Mouse (Mus musculus) lung, postnatal 0 days (tissue): ENCODE measurements around the gene Pea15a. TPM values are rescaled to one million over a fixed set of nuclear protein-coding genes. Genes with fewer than 3 reads are reported as not detected.
A peak's percentile ranks its signal among the peaks of the same experiment; 100 is the strongest.

ENCODE experiments used
- ATAC-seq: fragments of 200-750 bp; cut with Nextera tagmentation; 2 replicates; pipeline ENCODE4 v1.8.0; 2017; ENCODE audit warnings: moderate library complexity
- DNase-seq: peaks from one replicate; pipeline ENCODE4 v3.0.0-alpha.2; 2016; ENCODE audit warnings: low spot score
- H3K27ac ChIP-seq: fragments of 300-500 bp; sonication (generic); 2 replicates; pipeline ENCODE4 v1.5.1; 2014; ENCODE audit warnings: antibody characterized with exemption, mild to moderate bottlenecking, low read length, mixed read lengths
- H3K27me3 ChIP-seq: fragments of 300-500 bp; sonication (generic); replicated peaks from 2 replicates; pipeline ENCODE4 v1.6.1; 2014; ENCODE audit warnings: low read length, mixed read lengths; ENCODE audit not compliant: insufficient read depth
- H3K36me3 ChIP-seq: fragments of 300-500 bp; sonication (generic); 2 replicates; pipeline ENCODE4 v1.6.1; 2014; ENCODE audit warnings: low read length, mixed read lengths; ENCODE audit not compliant: insufficient read depth
- H3K4me1 ChIP-seq: fragments of 300-500 bp; sonication (generic); 2 replicates; pipeline ENCODE4 v1.6.1; 2014; ENCODE audit warnings: antibody characterized with exemption, low read depth, low read length, mixed read lengths; ENCODE audit not compliant: insufficient read depth
- H3K4me2 ChIP-seq: fragments of 300-500 bp; sonication (generic); replicated peaks from 2 replicates; pipeline ENCODE4 v1.6.1; 2014; ENCODE audit warnings: low read depth, mild to moderate bottlenecking, low read length, moderate library complexity, mixed read lengths
- H3K4me3 ChIP-seq: fragments of 300-500 bp; sonication (generic); 2 replicates; pipeline ENCODE4 v1.5.1; 2014; ENCODE audit warnings: low read depth, low read length
- H3K9ac ChIP-seq: fragments of 300-500 bp; sonication (generic); replicated peaks from 2 replicates; pipeline ENCODE4 v1.6.1; 2014; ENCODE audit warnings: low read depth, mild to moderate bottlenecking
- H3K9me3 ChIP-seq: fragments of 300-500 bp; sonication (generic); 2 replicates; pipeline ENCODE4 v1.6.1; 2016; ENCODE audit warnings: low read length, mixed read lengths
- CTCF ChIP-seq: IDR thresholded peaks from 2 replicates; pipeline ENCODE4 v1.5.1; 2016; ENCODE audit warnings: antibody characterized with exemption, mild to moderate bottlenecking
- EP300 ChIP-seq: IDR thresholded peaks from 2 replicates; pipeline ENCODE4 v1.6.1; 2016; ENCODE audit warnings: antibody characterized with exemption, mild to moderate bottlenecking, control low read depth
- WGBS: fragments of 180-500 bp; shearing (Covaris S2); extraction: QIAGEN DNeasy Blood & Tissue Kit; methylation state at CpG from one replicate; pipeline ENCODE4 v1.1.7; 2014; 5-methylcytosine and 5-hydroxymethylcytosine counted together
- polyA plus RNA-seq: library from polyadenylated mRNA; unstranded; fragments of >200 nt; fragmentation: Nextera tagmentation; extraction: Ambion mirVana; gene quantifications from 2 replicates; pipeline ENCODE4 v1.2.1, GENCODE M21; 2015

Gene Pea15a
- polyA plus RNA-seq, 1 experiment from 2014 or later, result 114 TPM

GRCm38 (mm10) chr1:172155518-172155917 lies 51.1 kb downstream of the Pea15a start:
- H3K27ac ChIP-seq, result no peak overlapping the region
- no peak for ATAC-seq

GRCm38 (mm10) chr1:172154536-172154935 lies 52.1 kb downstream of the Pea15a start:
- Histone ChIP-seq H3K9me3 (no peaks in the 10 kb centered on the region), H3K27me3 (no peaks in the 10 kb centered on the region), H3K9ac (no peak overlapping the region), H3K27ac (no peak overlapping the region), H3K4me3 (no peak overlapping the region), H3K36me3 (peaks cover 16% of the 10 kb centered on the region; the same call in 1 of the 2 replicates), H3K4me1 (0 out of 2 replicates have a peak, but pooled peaks cover 2% of the 10 kb centered on the region), H3K4me2 (no peak overlapping the region)
- TF ChIP-seq CTCF (no peak), EP300 (no peak)
- 68% methylated on average over 3 of the region's 3 CpGs for WGBS
- peak; percentile 30 for ATAC-seq
- no peak for DNase-seq

More at GRCm38 (mm10) chr1:172155518-172155917, 51.1 kb downstream of the Pea15a start:
- Histone ChIP-seq H3K4me3 (no peak overlapping the region), H3K4me2 (no peak overlapping the region), H3K9me3 (no peaks in the 10 kb centered on the region), H3K27me3 (no peaks in the 10 kb centered on the region), H3K36me3 (peaks cover 15% of the 10 kb centered on the region; the same call in 1 of the 2 replicates), H3K9ac (no peak overlapping the region), H3K4me1 (no peaks in the 10 kb centered on the region)
- TF ChIP-seq EP300 (no peak), CTCF (no peak)
- DNase-seq, result no peak
- WGBS, result 91% methylated on average over 3 of the region's 3 CpGs

GRCm38 (mm10) chr1:172148955-172149815 lies 57.4 kb downstream of the Pea15a start:
- Histone ChIP-seq H3K36me3 (peaks cover 11% of the 10 kb centered on the region; the same call in 1 of the 2 replicates), H3K27me3 (no peaks in the 10 kb centered on the region), H3K27ac (peak overlapping the region; percentile 96), H3K4me2 (peak overlapping the region; percentile 65), H3K4me3 (peak overlapping the region; percentile 87), H3K9ac (peak overlapping the region; percentile 99), H3K4me1 (0 out of 2 replicates have a peak, but pooled peaks cover 2% of the 10 kb centered on the region), H3K9me3 (no peaks in the 10 kb centered on the region)
- 4% methylated on average over 19 of the region's 19 CpGs for WGBS
- DNase-seq, result peak; percentile 53
- ATAC-seq, result no peak
- TF ChIP-seq CTCF (no peak), EP300 (no peak)

- DNase-seq (peak; percentile 76), ATAC-seq (peak; percentile 45)
- peak overlapping the region; percentile 96 for H3K27ac ChIP-seq
- H3K9ac ChIP-seq, result peak overlapping the region; percentile 99
- H3K4me1 ChIP-seq, result 0 out of 2 replicates have a peak, but pooled peaks cover 2% of the 10 kb centered on the region
- no peaks in the 10 kb centered on the region for H3K27me3 ChIP-seq
- H3K9me3 ChIP-seq, result no peaks in the 10 kb centered on the region
- peaks cover 5% of the 10 kb centered on the region; the same call in 1 of the 2 replicates for H3K36me3 ChIP-seq
- H3K4me2 ChIP-seq, result peak overlapping the region; percentile 65
- WGBS, result 1% methylated on average over 37 of the region's 40 CpGs
- TF ChIP-seq EP300 (no peak), CTCF (no peak)
- H3K4me3 ChIP-seq, result peak overlapping the region; percentile 87
Measured at GRCm38 (mm10) chr1:172148279-172148954, 58.2 kb downstream of the Pea15a start.

DNA sequence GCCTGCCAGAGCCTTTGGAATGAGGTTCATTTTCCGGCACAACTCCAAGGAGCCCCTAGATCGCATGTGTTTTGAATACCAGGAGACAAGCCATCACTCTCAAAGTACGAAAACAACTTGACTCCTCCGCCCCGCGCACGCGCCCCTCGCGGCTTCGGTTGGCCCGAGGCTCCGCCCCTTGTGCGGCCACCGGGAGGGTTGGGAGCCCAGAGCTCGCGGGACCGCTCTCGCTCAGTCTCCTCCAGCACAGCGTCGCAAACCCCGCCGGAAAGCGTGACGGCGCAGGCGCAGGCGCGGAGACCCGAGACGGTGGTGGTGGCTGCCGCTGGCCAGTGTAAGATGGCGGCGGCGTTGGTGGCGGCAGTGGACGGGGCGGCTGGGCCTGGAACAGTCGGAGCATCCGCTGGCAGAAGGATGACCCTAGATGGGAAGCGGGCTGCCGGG lies 58.7 kb downstream of the Pea15a start, which contains the start of gene Dcaf8:
Dcaf8 (plus strand) TSS at position 250 of the 444 bp plus-strand sequence.
- H3K4me2 ChIP-seq, result peak within 1 kb of the TSS; percentile 65
- no peaks in the 10 kb centered on the region for H3K27me3 ChIP-seq
- H3K9ac ChIP-seq, result peak within 1 kb of the TSS; percentile 99
- H3K4me3 ChIP-seq, result peak within 1 kb of the TSS; percentile 87
- 0 out of 2 replicates have a peak, but pooled peaks cover 2% of the 10 kb centered on the region for H3K4me1 ChIP-seq
- peaks cover 5% of the 10 kb centered on the region; the same call in 1 of the 2 replicates for H3K36me3 ChIP-seq
- DNase-seq, result peak; percentile 99
- peak within 1 kb of the TSS; percentile 96 for H3K27ac ChIP-seq
- no peaks in the 10 kb centered on the region for H3K9me3 ChIP-seq
- TF ChIP-seq CTCF, result 0 out of 2 replicates have a peak, but pooled peaks have one; percentile 6
- no peak for TF ChIP-seq EP300
- WGBS, result 1% methylated on average over 38 of the region's 42 CpGs
- peak; percentile 99 for ATAC-seq

Other genes with a start within 250 kb of the Pea15a start
- 6.2 and 6.9 TPM in 2 replicates for gene Vangl2, start 178.4 kb downstream of the Pea15a start, polyA plus RNA-seq
- gene Nhlh1, start 149.2 kb downstream of the Pea15a start, polyA plus RNA-seq, result not detected in 2 replicates
- gene Copa, start 124.3 kb downstream of the Pea15a start, polyA plus RNA-seq, result 99.1 and 111 TPM in 2 replicates
- 103 and 108 TPM in 2 replicates for gene Ncstn, start 124.0 kb downstream of the Pea15a start, polyA plus RNA-seq
- gene Pex19, start 80.0 kb downstream of the Pea15a start, polyA plus RNA-seq, result 74.5 and 74.9 TPM in 2 replicates
- gene Dcaf8, start 58.7 kb downstream of the Pea15a start, polyA plus RNA-seq, result 93.7 and 96.6 TPM in 2 replicates
- gene Casq1, start 13.1 kb upstream of the Pea15a start, polyA plus RNA-seq, result 2.5 TPM in 2 replicates
- gene Atp1a4, start 51.6 kb upstream of the Pea15a start, polyA plus RNA-seq, result 0.04 and 0.05 TPM in 2 replicates
- gene Igsf8, start 54.8 kb upstream of the Pea15a start, polyA plus RNA-seq, result 30.0 and 32.4 TPM in 2 replicates
- gene Atp1a2, start 91.3 kb upstream of the Pea15a start, polyA plus RNA-seq, result 15.3 and 17.0 TPM in 2 replicates
- gene Kcnj9, start 122.5 kb upstream of the Pea15a start, polyA plus RNA-seq, result not detected in 2 replicates
- gene Kcnj10, start 134.4 kb upstream of the Pea15a start, polyA plus RNA-seq, result 0.04 TPM in 2 replicates
- gene Pigm, start 169.7 kb upstream of the Pea15a start, polyA plus RNA-seq, result 3.5 and 3.9 TPM in 2 replicates